Mouse (Mus musculus) testis, adult 2 months (tissue): ENCODE results near the gene Crispld2.

ENCODE experiments used
- CTCF ChIP-seq: fragments of 200-500 bp; IDR thresholded peaks from 2 replicates; pipeline ENCODE4 v1.5.1; 2012; ENCODE audit warnings: low read depth, mild to moderate bottlenecking, inconsistent platforms, low read length, moderate library complexity; ENCODE audit not compliant: control insufficient read depth, insufficient read depth, insufficient replicate concordance
- POLR2A ChIP-seq: fragments of 200-500 bp; IDR thresholded peaks from 2 replicates; pipeline ENCODE4 v1.6.1; 2012; ENCODE audit warnings: low read depth, mild to moderate bottlenecking, inconsistent platforms, low read length, moderate library complexity; ENCODE audit not compliant: control insufficient read depth

DNA sequence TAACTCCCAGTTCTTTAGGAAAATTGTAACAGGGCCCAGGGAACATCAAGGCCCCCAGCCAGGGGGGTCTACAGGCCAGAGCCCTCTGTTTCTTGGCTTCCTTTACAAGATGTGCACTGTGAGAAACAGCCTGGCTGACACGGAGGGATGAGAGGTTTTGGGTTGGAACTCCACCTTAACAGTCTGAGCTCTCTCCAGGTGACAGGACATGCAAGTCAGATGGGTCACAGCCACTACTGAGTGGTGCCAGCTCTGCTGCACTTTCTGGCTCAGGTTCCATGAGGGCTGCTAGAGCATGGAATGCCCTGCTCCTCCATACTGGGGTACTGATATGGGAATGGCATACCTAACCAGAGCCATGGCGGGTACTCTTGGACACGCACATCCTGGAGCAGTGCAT is 98.8 kb downstream of the Crispld2 start:
- TF ChIP-seq POLR2A = no peak
- TF ChIP-seq CTCF = no peak
